ENCODE assay signal across 16 mouse cellular contexts in genomic region chr4:41295507-41295906, GRCm38 (mm10). TPM values are rescaled to one million over a fixed set of nuclear protein-coding genes. Genes with fewer than 3 reads are reported as not detected.
DNase-seq lines count a peak whose midpoint lies in the region; TF ChIP-seq lines count a peak whose summit lies in the region.
"Had no signal": no experiment of that assay in that cellular context is flagged by ENCODE, and none has a peak within 500 bp of the region (broad histone marks: within the 10 kb centered on the region; RNA-seq: fewer than 3 reads in every experiment).

No protein-coding gene starts in this region.

- H3K4me3 ChIP-seq in bone marrow macrophage, adult 2 months (ENCODE audit: insufficient read depth, low read length), result no peak overlapping the region
- H3K4me3 ChIP-seq: embryonic facial prominence, embryonic 10.5 days; heart, embryonic 10.5 days; hindbrain, embryonic 12.5 days had no signal

- H3K27ac ChIP-seq in bone marrow macrophage, adult 2 months (ENCODE audit: insufficient read depth, low read depth, low read length), result 0 out of 2 replicates have a peak overlapping the region, but pooled peaks have one; percentile 9
- H3K27ac ChIP-seq: embryonic facial prominence, embryonic 10.5 days; heart, embryonic 10.5 days; hindbrain, embryonic 12.5 days had no signal

- TF ChIP-seq POLR2A in bone marrow macrophage, adult 2 months (IDR thresholded peaks at IDR 0.05; ENCODE audit: borderline replicate concordance, low read depth, low read length), result no peak

- intact Hi-C loops in left cerebral cortex, postnatal 14 days (cut with DNase I), result no loop called here

- no peak for TF ChIP-seq CTCF in bone marrow macrophage, adult 2 months (IDR thresholded peaks at IDR 0.05; ENCODE audit: low read depth, low read length)

- H3K4me1 ChIP-seq in bone marrow macrophage, adult 2 months (ENCODE audit: control insufficient read depth, insufficient read depth, low read length), result peaks cover 5% of the 10 kb centered on the region
- H3K4me1 ChIP-seq: embryonic facial prominence, embryonic 10.5 days; heart, embryonic 10.5 days; hindbrain, embryonic 12.5 days had no signal

- peak; percentile 60 for DNase-seq in 416B (ENCODE audit: low read depth)
- peak; percentile 26 for DNase-seq in Muller cell, postnatal 12 days (ENCODE audit: inconsistent ontology term)
- no peak for DNase-seq in thymus, adult 18-20 months
- no peak for DNase-seq in left cerebral cortex, postnatal 14 days (ENCODE audit: low spot score in 2 of 2)
- DNase-seq in adrenal gland, postnatal 10 days, result no peak
- DNase-seq: adrenal gland, adult 8-10 months; cerebellum, adult 18-20 months; cerebellum, adult 9-11 months; cerebellum, postnatal 36 days; heart, adult 18-20 months; heart, postnatal 10 days; heart, postnatal 4 days had no signal

RNA-seq across cellular contexts. Expression of gene Dcaf12, which starts 19.2 kb away (rescaled TPM):
- polyA plus RNA-seq in bone marrow macrophage, adult 2 months (2012; ENCODE audit: insufficient read depth, insufficient read length, missing spikeins), result 47.2 and 47.4 TPM in 2 replicates
- 10 to 100 TPM; 52.7 to 55.3 TPM for total RNA-seq in left cerebral cortex, postnatal 14 days (2021)
- total RNA-seq in adrenal gland, postnatal 10 days (2021), result 10 to 100 TPM; 47.2 to 51.8 TPM

RNA-seq across cellular contexts. Expression of gene Ubap2, which starts 20.6 kb away (rescaled TPM):
- polyA plus RNA-seq in bone marrow macrophage, adult 2 months (2012; ENCODE audit: insufficient read depth, insufficient read length, missing spikeins), result 30.6 and 37.2 TPM in 2 replicates
- 10 to 100 TPM; 46.1 to 47.6 TPM for total RNA-seq in left cerebral cortex, postnatal 14 days (2021)
- total RNA-seq in adrenal gland, postnatal 10 days (2021), result 10 to 100 TPM; 39.0 to 46.7 TPM

RNA-seq across cellular contexts. Expression of gene Ubap1, which starts 53.3 kb away (rescaled TPM):
- polyA plus RNA-seq in bone marrow macrophage, adult 2 months (2012; ENCODE audit: insufficient read depth, insufficient read length, missing spikeins), result 106 and 116 TPM in 2 replicates
- total RNA-seq in left cerebral cortex, postnatal 14 days (2021), result 10 to 100 TPM; 42.1 to 45.7 TPM
- total RNA-seq in adrenal gland, postnatal 10 days (2021), result 10 to 100 TPM; 40.7 to 50.5 TPM

Comparison
In these comparisons a context has a peak if more than half of its experiments do, and no peak if none do; other contexts are left out.
1. DNase-seq: peak in 416B (single experiment) and Muller cell, postnatal 12 days (single experiment); none in thymus, adult 18-20 months (0 of 2), left cerebral cortex, postnatal 14 days (0 of 2) and adrenal gland, postnatal 10 days (single experiment).